Mouse (Mus musculus): ENCODE measurements around the gene Sumo1.

- TF ChIP-seq CTCF (IDR thresholded peaks at IDR 0.05; ENCODE audit: borderline replicate concordance, insufficient read depth, low read length) = no peak
- TF ChIP-seq POLR2A (IDR thresholded peaks at IDR 0.05; ENCODE audit: low read depth, low read length) = no peak
Observed at GRCm38 (mm10) chr1:59619201-59619600, 51.4 kb downstream of the Sumo1 start.

All from embryonic fibroblast, embryonic 13.5 days (primary cell).